Mouse (Mus musculus): ENCODE results near the gene Lrrc4.
A peak's percentile ranks its signal among the peaks of the same experiment; 100 is the strongest.

The Lrrc4 gene

DNA sequence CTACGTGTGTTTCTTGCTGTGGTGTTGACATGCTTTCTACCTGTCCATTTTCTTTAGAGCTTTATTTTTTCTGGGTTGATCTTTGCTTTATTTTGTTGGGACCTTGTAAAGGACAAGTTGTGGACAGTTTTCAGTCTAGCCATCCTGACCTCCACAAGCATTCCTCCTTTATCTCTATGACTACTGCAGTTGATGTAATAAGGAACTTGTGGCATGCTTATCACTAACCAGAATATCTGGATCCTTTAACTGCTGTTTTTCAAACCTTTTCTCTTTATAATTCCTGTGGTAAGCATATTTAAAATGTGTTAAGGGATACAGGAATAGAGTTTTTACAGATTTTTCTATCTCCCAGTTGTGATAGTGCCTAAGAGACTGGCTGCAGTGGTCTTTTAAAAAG is 152.7 kb downstream of the Lrrc4 start:
- DNase-seq (ENCODE audit: low read depth, low spot score) = no peak

DNA sequence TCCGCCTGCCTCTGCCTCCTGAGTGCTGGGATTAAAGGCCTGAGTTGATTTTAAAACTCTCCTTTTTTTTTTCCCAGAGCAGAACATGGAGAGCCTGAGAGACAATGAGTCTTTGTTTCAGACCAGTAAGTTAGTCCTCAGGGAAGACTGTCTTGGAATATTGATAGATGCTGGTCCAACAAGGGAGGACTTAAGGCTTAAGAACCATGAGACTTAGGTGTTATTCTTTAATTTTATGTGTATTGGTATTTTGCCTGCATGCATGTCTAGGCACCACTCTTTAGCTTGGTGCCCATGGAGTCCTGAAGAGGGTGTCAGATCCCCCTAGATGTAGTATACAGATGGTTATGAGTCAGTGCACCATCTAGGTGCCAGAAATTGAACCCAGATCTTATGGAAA is 156.9 kb downstream of the Lrrc4 start:
- no peak for DNase-seq (ENCODE audit: low read depth, low spot score)

- DNase-seq (ENCODE audit: low read depth, low spot score) = no peak
Observed at GRCm38 (mm10) chr6:28672388-28672787, 159.2 kb downstream of the Lrrc4 start.

- DNase-seq (ENCODE audit: low read depth, low spot score) = no peak
Observed at GRCm38 (mm10) chr6:28669251-28669650, 162.3 kb downstream of the Lrrc4 start.

- no peak for DNase-seq (ENCODE audit: low read depth, low spot score)
Observed at GRCm38 (mm10) chr6:28667586-28667985, 164.0 kb downstream of the Lrrc4 start.

- no peak for DNase-seq (ENCODE audit: low read depth, low spot score)
Observed at GRCm38 (mm10) chr6:28664716-28665115, 166.8 kb downstream of the Lrrc4 start.

DNA sequence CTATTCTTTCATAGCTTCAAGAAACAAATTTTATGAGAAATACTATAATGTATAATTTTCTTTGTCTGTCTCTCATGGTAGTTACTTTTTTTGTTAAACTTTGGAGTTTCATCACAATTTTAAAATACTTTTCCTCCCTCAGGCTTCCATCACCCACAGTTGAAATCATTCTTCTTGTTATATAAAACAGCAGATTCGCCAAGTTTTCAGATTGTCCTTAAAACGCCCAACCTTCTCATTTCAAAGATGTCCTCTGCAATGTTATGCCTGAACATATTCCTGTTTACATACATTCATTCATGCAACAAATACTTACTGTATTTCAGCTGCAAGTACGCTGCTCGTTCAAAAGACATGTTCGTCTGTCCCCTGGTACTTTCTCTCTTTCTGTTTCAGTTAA is 167.9 kb downstream of the Lrrc4 start:
- DNase-seq (ENCODE audit: low read depth, low spot score) = no peak

DNA sequence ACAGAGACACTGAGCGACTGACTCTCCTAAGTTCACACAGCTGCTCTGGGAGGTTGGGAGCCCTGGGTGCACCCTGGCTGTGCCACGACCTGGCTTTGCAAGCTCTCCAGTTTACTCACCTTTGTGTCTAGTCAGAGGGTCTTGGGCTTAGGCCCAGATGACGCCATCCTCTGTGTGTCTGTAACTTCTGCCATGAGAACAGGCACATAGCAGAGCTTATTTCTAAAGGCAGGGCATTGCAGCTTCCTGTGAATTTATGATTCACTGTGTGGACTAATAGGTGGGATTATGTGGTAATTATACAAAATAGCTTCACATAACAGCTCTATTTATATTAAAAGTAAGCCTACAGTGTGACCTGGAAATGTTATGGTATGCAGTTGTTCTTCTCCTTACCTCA is 168.5 kb downstream of the Lrrc4 start:
- no peak for DNase-seq (ENCODE audit: low read depth, low spot score)

DNA sequence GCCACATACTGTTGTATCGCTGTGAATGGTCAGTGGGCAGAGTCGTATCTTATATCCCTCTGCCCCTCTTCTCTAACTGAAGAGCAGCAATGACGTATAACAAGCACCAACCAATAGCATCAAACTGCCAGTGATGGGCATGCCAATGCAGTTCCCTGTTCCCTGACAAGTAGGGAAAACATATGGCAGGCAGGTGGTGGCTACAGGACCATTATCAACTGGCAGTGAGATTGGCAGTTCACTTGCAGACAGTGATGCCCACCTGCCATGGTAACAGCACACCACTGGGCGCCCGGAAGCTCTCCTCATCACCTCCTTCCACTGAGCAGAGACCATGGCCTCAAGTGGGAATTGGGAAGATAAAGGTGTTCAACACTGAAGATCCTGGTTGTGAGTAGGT is 175.0 kb downstream of the Lrrc4 start:
- DNase-seq (ENCODE audit: low read depth, low spot score) = no peak

GRCm38 (mm10) chr6:28645231-28645630 is 186.3 kb downstream of the Lrrc4 start:
- no peak for DNase-seq (ENCODE audit: low read depth, low spot score)

GRCm38 (mm10) chr6:28642909-28643308 is 188.6 kb downstream of the Lrrc4 start:
- peak; percentile 47 for DNase-seq (ENCODE audit: low read depth, low spot score)

DNA sequence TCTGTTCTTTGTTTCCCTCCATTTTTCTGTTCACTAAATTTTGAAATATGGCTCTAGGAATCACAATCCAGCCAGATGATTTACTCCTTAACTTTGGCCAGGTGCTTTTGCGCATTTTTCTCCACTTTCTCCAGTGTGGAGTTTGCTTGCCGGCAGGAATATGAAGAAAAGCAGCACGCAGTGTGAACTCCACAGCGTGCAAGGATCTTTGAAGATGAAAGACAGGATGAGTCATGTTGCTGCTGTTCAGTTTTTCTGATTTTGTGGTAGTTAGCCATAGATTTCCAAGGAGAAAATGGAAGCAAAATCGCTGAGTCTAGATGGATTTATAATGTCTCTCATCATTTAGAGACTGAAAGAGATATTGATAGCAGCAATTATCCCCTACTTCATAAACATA is 191.5 kb downstream of the Lrrc4 start:
- DNase-seq (ENCODE audit: low read depth, low spot score) = no peak

GRCm38 (mm10) chr6:28635531-28636348 is 195.8 kb downstream of the Lrrc4 start:
- DNase-seq (ENCODE audit: low read depth, low spot score) = no peak

DNA sequence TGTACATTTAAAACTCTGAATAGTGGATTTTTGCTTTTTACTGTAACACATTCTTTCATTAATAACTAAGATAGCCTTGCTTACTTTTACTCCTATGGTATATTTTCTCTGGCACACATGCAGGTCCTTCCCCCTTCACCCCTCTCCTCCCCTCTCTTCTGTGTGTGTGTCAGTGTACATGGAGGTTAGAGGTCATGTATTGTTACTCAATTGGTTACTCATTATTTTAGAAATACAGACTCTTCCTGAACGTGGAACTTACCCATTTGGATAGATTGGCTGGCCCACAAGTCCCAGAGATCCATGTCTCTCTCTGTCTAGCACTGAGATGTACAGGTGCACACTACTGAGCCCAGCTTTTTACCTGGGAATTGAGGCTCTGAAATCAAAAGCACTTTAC is 196.5 kb downstream of the Lrrc4 start:
- no peak for DNase-seq (ENCODE audit: low read depth, low spot score)

DNA sequence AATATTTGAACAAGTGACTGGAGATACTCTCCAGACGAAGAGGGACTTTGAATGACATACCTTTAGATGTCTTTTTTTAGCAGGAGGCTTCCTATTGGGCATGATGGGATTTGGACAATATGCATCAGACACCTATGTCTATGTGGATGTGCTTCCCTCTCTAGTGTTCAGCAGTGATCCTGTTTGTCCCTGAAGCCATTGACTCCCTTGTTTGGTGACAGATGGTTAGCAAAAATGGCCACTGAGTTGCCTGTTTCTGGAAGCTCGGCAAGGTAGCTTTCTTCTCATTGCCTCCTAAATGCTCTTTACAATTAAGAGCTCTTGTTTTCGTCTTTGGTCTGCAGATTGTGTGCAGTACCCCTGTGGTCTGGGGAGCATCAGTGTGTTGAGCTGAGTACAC is 197.9 kb downstream of the Lrrc4 start:
- no peak for DNase-seq (ENCODE audit: low read depth, low spot score)

GRCm38 (mm10) chr6:28633120-28633519 is 198.4 kb downstream of the Lrrc4 start:
- no peak for DNase-seq (ENCODE audit: low read depth, low spot score)

- no peak for DNase-seq (ENCODE audit: low read depth, low spot score)
Observed at GRCm38 (mm10) chr6:28630926-28631325, 200.6 kb downstream of the Lrrc4 start.

DNA sequence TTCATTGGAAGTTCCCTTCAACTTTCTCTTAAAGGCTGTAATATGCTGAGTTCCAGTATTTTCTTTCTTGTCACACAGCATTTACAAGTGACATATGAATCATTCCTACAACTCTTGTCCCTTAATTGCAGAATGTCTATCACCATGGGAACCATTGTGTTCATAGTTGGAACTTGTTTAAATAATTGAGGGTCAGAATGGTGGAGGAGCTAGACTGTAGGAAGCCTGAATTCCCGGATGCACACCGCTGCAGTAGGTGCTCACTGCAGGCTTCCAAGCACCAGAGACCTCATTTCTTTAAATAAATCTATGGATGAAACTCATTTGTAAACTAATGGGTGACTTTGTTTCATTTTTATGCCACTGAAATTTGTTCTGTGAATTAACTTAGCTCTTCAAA is 201.7 kb downstream of the Lrrc4 start:
- no peak for DNase-seq (ENCODE audit: low read depth, low spot score)

DNA sequence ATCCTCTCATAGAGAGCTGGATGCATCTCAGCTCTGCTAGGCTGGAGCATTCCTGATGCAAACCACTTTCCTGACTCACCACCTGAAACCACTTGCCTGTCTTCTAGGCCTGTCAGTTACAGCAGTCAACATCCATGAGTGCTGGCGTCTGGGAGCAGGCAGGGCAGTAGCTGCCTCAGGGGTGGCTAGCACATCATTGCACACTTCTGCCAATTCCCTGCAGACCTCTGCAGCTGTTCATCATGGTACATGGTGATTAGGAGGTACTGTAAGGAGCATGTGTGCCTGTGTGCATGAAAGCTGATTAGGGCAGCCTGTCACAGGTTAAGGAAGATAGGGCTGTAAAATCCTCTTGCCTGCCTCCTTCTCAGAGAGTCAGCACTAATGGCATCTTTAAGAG is 203.1 kb downstream of the Lrrc4 start:
- peak; percentile 84 for DNase-seq (ENCODE audit: low read depth, low spot score)

DNA sequence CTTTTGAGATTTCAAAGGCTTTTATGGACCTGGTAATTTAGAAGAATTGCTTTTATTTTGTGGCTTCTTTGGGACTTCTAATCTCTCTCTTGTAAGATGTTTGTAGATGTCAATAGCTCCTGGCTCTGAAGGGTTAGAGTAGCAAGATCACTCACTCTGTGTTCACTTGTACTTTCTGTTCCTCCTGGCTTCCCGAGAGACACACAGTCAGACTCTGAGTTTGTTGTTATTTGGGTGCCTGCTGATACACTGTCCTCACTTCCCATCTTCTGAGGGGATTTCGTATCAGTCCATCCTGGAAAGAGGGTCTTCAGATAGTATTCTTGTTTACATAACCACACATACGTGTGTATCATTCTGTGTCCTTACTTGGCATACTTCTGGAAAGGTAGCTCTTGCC is 208.6 kb downstream of the Lrrc4 start:
- DNase-seq (ENCODE audit: low read depth, low spot score) = no peak

DNA sequence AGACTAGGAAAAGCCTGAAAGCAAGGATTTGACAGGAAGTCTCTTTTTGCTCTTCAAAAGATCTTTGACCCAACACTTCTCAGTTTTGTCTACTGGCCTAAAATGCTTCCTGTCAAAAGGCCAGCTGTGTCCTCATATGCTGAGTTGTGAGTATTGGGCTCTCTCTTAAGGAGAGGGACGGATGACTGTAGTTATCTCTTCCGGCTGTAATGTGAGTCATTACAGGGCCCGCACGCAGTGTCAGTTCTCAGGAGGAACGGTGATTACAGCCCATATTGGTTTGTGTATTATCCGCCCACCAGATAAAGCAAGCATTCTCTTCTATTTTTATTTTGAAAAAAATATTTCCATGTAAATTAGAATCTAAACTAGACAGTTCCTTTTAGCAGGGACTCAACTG is 209.0 kb downstream of the Lrrc4 start:
- DNase-seq (ENCODE audit: low read depth, low spot score) = no peak

DNA sequence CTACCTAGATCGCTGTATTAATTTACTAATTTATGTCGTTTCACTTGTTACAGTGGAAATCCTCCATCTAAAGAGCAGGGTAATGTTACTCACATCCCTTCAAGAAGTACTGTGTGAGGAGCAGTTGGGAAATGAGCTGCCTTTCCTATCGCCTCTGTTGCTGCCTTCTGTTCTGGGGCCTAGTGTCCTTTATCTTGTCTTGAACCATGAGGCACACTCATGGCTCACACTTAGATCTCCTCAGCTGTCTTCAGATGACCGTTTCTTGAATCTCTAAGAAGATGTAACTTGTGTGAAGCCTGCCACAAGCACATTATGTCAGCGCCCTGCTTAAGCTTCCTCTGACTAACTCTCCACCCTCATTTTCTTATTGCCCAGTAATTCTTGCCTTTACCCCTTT is 209.6 kb downstream of the Lrrc4 start:
- no peak for DNase-seq (ENCODE audit: low read depth, low spot score)

DNA sequence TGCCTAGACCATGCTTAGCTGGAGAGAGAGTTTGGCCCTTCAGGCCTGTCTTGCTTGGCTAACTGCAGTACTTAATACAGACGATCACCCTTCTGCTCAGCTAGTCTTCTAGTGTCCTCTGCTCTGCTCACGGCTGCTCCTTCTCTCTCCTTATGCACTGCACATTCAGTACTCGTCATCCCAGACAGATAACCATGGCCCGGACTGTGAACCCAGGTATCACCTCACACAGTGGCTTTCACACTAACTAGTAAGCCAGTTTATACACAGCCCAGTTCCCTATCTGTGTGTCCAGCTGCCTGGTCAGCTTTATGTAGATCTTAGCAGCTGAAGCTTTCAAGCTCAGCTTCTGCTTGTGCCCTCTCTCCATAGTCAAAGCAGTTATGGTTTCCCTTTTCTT is 210.1 kb downstream of the Lrrc4 start:
- no peak for DNase-seq (ENCODE audit: low read depth, low spot score)

DNA sequence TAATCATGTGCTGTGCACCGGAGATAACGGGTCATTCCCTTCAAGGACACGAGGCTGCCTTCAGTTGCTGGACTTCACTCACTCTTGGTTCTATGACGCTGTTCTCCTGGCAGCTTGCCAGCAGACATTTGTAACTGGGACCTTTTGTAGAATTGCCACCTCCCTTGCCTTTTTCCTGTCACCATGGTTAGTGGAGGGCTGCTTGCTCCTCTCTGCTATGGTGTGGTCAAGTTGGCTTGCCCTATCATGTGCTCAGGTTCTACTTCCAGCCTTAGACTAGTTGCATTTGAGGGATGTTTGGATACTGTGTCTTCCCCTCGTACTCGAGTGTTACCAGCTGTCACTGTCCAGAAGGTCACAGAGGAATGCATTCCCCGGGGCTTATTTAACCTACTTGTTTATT is 212.8 kb downstream of the Lrrc4 start:
- DNase-seq (ENCODE audit: low read depth, low spot score) = no peak
